Mouse (Mus musculus) urinary bladder, postnatal 4 days (tissue): ENCODE results near the gene Sycp2.

ENCODE experiments used
- DNase-seq, 2 experiments: peaks; one replicate each; pipeline ENCODE4 v3.0.0; 2021 to 2022; ENCODE audit warnings: low spot score in 2 of 2

Gene Sycp2

DNA sequence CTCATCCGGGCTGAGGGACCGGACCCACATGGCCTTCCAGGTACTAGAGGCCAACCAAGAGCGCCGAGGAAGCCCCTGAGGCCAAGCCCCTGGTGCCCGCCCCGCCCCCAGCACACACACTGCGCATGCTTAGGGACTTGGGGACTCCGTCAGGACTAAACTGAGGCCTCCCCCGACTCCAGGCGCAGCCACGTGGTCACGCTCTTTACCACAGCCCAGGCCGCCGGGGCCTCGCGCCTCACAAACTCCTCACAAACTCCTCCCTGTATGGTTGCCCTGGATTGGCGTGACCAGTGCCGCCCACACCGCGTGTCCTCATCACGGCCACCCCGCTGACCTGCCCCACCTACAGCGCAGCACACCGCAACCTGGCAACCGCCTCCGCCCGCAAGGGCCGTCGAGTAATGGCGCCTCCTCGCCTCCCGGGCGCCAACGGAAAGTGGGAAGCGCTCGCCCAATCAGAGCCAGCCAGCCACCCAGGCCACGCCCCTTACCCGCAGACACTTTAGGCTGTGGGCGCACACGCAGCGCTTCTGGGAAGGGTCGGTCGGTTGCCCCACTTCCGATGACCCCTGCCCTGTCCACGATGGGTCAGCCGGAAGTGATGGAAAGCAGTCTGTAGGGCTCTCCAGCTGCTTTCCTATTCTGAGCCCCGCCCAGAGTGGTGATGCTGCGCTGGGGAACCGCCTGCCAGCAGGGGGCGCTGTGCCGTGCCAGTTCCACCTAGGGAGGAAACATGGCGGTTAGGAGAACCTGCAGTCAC lies at the start of gene Sycp2:
Gene Sycp2 (minus strand): TSS at position 633 of the 763 bp plus-strand sequence.
- no peak for DNase-seq

DNA sequence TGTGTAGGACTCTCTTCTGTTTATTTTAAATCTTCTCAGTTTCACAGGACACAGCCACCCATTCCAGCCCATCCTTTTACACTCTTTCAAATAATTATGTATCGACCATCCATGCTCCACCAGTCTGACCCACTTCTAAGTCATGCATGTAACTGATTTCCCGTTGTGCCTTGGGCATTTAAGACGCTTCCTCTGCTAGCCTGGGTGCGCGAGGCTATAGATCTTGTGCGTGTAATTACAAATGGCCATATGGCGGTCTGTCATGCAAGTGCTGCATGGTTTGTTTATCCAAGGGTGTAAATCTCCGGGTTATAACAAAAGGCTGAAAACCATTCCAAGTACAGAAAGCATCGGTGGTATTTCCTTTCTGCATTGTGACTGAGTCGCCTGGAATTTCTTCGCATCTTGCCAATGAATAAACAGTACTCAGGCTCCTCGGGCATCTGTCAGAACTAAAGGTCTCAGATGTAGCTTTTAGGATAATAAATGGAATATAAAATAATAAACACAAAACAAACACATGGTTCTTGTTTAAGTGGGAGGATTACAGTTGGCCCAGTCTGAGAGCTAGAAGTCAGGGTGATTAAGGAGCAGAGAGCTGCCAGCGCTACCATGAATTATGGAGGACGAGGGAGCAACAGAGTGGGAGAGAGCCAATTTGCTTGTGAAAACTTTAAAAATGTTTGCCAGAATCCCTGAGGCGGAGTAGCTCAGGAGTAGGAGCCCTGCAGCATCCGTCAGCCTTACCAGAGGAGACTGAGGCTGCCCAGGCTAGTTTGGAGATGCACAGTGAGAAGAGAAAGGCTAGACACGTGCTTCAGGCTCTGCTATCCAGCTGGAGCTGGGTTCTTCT lies 47.4 kb upstream of the Sycp2 start:
- DNase-seq = peak in 1 of 2 experiments; percentile 19

DNA sequence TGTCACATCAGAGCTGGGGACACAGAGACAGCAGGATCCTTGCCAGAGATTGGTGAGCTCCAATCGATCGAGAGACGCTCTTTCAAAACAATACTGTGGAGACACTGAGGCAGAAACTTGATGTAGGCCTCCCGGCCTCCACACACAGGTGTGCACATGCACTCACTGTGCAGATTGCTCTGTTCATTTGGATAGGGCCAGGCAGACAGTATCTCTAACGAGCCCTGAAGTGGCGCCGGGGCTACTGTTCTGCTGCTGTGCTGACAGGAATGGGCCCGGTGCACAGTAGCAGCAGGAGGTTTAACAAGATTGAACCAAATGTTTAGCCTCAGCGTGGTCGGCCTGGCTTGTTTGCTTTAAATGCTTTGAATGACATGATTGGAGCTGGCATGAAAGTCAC lies 43.5 kb upstream of the Sycp2 start:
- DNase-seq = no peak

DNA sequence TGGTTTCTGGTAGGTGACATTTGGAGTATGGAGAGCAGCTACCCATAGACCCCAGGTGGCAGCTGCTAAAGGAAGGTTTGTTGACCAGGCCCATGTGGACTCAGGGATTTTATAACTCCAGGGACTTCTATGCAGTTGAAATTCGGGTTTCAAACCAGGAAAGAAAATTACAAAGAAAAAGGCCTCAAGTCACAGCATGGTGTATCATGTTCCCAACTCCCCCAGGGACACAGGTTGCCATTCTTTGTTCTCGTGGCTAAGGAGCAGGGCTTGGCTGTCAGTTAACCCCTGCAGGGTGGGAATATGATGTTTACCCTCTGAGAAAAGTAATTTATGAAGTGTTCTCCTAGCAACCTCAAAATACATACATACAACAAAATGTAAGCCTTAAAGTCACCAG lies 42.8 kb upstream of the Sycp2 start:
- DNase-seq = no peak

DNA sequence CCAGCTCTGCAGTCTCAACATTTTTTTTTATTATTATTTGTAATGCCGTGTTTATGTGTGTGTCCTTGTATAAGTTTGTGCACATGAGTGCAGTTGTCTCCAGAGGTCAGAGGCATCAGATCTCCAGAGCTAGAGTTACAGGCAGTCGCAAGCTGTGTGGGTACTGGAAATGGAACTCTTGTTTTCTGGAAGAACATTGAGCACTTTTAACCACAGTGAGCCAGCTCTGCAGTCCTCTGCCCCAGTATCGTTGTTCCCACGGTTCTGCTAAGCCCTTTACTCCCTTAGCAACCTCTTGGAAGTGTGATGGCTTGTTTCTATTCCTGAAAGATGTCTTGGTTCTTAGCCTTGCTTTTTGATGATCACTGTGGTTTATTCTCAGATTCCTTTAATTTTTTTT lies 41.9 kb upstream of the Sycp2 start:
- no peak for DNase-seq

DNA sequence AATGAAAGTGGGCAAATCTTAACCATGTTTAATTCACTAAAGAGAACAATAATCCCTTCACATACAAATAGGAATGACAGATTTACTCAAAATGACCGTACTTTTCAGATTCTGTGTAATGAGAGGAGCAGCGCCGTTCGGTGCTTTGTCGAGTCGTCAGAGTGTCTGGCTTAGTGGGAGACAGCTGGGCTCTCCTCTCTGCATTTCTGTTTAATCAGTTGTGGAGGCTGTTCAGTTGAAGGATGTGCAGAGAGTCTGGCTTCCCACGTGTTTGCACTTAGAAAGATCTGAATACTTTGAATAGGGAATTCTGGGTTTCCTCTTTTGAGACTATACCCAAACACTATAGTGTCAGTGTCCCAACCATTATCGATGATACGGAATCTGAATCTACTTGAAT lies 29.8 kb upstream of the Sycp2 start:
- no peak for DNase-seq

DNA sequence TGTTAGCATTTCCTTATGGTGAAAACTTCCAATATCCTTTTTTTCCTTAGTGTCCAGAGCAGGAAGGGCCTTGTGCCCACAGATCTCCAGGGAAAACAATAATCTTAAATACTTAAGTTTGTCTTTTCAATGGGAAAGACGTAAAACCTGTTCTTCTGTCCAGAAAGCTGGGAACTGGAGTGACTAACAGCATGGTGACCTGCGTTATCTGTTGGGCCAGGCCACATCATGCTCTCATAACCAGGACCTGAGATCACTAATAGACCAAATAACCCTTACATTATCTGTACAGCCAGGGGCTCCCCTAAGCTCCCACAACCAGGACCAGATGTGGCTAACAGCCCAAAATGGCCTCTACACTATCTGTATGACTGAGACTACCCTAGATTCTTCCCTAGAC lies 26.4 kb upstream of the Sycp2 start:
- DNase-seq = no peak

DNA sequence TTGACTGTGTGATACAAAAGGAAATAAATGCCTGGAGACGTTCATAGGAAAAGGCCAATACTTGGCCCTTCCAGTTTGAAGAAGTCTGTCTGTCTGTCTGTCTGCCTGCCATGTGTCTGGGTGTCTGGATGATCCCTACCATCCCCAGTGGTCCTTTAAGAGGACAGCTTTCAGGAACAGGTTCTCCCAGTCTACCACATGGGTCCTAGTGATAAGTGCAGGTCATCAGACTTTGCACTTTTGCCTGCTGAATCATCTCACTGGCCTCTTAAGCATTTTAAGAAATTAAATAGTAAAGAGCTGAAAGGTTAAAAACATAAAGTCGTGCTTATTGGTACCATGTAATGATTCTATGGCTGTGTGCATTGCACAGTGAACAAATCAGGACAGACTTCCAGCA lies 26.0 kb upstream of the Sycp2 start:
- DNase-seq = no peak

DNA sequence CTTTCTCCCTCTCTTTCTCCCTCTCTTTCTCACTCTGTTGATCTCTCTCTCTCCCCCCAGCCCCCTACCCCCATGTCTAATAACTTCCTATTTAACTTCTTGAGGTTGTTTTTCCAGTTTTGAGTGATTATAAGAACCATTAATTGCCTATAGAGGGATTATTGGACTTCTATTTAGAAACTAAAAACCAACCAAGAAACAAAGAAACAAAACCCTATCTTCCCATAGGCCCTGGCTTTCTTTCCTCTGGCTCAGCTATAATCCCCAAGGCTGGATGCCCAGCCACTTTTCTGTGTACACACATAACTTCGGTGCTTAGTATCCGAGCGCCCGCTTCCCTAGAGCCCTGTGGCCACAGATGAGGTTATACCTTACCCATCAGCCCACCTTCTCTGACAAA lies 22.7 kb upstream of the Sycp2 start, which contains the start of gene Cdh26:
Gene Cdh26 (plus strand): TSS at position 301 of the 400 bp plus-strand sequence.
- DNase-seq = no peak

DNA sequence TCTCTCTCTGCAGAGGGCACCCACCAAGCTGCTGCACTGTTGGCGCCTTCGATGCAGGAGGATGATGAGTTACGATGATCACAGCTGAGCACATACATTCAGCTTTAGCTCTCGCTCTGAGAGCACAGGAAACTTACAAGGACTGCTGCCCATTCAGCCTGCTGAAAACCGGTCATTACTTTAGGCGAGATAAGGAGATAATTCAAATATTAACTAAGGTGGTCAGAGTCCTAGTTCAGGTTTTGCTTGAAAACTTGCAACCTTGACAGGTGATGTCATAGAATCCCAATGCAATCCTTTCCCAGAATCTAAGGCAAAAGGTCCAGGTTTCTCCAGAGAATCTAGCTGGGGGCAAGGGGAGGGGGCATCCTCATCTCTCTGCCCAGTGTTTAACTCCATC lies 21.9 kb upstream of the Sycp2 start:
- no peak for DNase-seq

DNA sequence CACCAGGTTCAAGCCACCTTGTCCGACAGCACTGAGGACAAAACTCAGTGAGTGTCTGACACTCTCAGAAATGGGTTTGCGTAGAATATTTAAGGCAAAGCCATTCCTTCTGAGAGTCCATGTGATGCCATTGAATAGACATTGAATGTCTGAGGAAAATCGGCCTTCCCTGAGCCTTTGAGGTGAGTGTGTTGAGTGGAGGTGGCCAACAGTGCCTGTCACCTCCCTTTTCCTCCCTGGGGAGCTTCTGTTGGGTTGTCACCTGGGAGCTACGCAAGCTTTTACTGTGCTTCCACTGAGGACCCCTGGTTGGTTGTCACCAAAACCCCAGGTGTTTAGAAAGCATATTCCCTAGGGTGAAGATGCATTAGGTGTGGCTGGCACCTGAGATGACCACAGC lies 21.2 kb upstream of the Sycp2 start:
- peak in 1 of 2 experiments; percentile 28 for DNase-seq

DNA sequence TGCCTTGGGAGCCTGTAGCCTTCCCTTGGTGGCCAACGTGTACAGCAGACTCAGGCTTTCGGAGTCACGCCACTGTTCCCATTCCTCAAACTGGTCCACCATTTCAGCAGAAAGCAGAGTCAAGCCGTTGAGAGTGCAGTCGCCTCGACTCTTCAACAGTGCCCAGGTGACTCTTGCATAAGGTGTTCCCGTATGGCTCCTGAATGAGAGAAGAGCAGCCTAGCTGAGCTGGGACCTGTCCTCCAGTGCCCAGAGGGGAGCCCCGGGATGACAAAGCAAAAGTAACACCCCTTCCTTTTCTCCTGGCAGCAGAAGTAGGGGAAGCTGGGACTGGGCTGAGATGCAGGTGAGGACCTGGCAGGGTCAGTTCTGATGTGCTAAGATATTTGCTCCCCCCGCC lies 20.7 kb upstream of the Sycp2 start:
- DNase-seq = peak in 1 of 2 experiments; percentile 46

DNA sequence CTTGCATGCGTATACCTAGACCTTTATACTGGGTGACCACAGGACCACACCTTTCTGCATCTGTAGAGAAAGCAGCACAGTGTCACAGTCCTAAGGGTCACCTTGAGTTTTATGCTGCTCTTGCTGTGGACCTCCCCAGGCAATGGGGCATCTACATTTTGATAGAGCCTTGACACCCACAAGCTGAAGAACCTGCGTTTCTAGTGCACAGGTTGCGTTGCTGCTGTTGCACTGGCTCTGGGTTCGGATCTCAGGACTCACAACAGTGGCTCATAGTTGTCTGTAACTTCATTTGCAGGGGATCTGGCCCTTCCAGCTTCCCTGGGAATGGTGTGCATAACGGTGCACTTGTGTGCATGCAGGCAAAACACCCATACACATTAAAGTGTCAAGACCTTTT lies 19.7 kb upstream of the Sycp2 start:
- DNase-seq = no peak

DNA sequence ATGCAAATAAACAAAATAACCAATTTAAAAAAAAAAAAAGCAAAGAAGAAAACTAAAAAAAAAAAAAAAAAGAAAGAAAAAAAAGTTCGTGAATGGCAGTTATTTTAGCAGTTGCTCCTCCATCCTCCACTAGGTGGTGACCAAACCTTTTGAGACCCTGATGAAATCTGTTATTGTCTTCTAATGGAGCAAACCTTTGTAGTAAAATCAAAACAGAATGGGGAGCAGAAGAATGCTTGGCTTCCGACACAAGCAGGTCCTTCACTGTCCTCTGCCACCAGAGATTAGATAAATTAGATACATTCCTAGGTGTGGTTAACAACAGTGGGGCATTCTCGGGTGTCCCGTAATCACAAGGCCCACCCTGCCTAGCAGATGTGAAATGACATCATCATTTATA lies 18.7 kb upstream of the Sycp2 start:
- peak in 1 of 2 experiments; percentile 11 for DNase-seq

DNA sequence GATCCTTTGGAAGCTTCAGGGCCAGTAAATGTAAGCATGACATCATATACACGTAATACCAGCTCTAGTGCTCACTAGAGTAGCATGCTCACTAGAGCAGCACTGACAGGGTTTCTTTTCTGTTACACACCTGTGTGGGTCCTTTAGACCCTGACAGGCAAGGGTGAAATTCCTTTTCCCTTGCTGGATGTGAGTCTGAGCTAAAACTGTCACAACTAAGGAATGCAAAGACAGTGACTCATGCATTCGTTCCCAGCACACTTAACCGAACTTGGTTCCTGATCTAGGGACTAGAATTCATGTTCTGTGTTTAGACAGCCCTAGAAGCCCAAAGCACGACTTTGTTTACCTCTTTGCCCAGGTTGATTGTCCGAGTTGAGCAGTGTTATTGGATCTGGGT lies 15.7 kb upstream of the Sycp2 start:
- DNase-seq = peak in 1 of 2 experiments; percentile 2

DNA sequence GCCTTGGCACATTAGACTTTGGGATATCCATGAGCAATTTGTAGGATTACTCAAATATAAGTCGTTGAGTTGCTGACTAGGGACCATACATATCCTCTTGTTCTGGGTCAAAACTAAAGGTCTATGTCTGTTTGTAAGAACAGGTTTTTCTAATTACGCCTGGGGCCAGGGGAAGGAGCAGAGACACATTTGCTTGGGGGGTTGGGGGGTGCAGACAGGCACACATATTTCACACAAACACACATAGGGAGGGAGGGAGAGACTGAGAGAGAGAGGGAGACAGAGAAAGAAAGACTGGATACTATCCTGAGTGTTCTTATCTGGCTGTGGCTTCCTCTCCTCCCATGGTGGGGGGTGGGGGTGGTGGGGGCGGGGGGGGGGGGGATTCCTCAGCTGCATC lies 14.7 kb upstream of the Sycp2 start:
- no peak for DNase-seq

DNA sequence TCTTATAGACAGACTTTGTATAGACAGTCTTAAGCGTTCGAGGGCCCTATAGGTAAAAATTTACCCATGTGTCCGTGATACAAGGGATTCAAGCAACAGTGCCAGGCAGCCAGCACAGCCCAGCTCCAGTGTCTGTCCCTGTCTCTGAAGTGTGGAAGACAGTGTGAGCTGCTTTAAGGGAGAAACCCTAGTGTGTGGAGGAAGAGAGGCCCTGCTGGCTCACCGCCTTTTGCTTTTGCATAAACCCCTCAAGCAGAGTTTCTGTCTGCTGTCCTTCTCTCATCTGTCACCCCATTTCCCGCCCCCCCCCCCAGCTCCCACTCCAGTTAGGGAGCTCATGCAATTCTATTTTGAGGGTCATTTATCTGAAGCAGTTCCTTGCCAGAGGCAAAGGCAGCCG lies 14.1 kb upstream of the Sycp2 start:
- peak; percentile 10 to 45 for DNase-seq

DNA sequence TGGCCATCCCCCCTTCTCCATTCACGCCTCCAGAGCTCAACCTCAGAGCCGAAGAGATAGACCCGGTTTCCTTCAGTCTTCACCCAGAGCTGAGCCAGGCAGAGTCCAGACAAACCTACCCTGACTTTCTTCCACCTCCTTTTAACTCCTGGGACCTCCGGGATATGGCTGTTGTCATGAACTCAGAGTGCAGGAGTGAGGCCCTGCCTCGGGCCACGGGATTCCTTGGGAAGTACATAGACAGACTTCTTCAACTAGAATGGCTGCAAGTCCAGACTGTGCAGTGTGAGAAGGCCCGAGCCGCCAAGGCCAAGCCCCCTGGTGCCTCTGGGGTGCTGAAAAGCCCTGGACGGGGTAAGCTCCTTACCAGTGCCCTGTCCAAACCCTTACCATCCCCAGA lies 13.1 kb upstream of the Sycp2 start:
- peak; percentile 12 to 52 for DNase-seq

DNA sequence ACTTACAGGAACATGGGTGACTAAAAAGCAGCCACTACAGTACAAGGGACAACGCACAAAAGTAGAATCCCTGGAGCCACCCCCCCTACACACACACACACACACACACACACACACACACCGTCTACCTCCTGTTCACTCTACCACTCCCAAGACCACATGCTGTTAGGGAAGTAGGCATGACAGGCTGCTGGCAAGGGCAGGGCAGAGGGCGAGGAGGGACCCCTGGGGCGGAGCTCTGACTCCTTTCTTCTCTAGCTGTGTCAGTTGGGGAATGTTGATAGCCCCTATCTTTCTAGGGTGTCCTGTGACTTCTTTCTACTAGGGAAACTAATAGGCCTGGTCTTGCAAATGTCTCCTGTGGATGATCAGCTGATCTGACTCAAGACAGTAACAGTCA lies 9.5 kb upstream of the Sycp2 start:
- peak in 1 of 2 experiments; percentile 12 for DNase-seq

DNA sequence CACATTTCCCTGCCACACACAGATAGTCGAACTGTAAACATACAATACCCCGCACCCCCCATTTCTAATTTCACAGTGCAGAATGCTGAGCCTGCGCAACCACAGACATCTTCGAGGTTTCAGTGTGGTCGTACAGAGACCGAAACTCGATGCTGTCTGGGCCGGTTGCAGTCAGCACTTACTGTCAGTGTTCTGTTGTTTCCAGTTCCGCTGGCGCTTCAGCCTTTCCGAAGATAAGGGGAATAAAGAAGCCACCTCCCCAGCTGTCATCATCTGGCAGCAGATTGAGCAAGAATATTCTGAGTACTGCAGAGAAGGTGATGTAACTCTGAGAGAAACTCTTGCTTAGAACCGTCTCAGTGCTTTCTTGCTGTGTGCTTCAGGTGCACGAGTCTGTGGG lies 8.9 kb upstream of the Sycp2 start:
- DNase-seq = peak in 1 of 2 experiments; percentile 18

DNA sequence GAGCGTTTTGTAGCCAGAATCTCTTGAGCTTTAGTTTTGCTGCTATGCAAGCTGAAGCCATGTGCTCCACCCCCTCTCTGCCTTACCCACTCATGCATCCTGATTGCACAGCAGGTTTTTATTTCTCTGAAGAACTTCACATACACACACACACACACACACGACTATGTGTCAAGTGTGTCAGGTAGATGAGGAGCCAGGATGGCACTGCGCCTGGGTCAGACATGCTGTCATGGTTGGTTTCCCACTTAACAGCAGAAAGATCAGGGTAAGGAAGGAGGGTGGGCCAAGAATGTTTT lies 7.6 kb upstream of the Sycp2 start:
- DNase-seq = peak in 1 of 2 experiments; percentile 43

DNA sequence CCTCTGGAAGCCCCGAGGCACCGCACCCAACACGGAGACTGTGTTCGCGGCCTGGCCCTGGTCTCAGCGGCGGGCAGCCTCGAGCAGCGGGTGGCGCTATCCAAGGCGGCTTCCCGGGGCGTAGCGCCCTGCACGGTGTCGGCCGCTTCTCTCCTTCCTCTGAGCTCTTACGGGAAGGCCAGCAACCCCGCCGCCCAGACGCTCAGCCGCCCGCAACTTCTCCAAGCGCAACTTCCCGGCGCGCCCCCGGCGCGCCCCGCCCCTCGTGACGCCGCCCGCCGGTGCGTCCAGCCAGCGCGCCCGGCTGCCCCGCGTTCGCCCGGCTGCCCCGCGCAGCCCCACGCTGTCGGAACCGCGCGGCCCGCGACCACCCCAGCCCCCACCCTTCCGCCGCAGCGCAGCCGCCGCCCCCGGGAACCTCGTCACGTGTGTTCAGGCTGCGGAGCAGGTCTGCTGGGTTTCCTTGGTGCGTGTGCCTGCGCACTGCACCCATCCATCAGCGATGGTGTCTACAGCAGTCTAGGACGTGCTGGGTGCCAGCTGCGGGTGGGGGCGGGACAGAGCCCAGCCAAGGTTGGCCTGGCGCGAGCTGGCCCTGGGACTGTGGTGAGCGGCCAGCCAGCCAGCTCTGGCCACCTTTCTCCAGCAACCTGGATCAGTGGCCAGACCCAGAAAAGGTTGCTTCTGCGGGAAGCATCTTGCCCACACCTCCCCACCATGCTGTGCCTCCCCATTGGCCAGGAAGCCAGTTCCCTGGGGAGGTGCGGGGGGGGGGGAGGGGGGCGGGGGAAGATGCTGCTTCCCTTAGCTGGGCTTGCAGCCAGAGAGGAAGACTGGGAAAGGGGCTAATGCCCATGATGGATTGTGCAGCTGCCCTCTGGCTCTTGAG lies 7.0 kb upstream of the Sycp2 start, which contains the start of the genes Ppp1r3d and Fam217b:
Gene Ppp1r3d (minus strand): TSS at position 212 of the 889 bp plus-strand sequence.
Gene Fam217b (plus strand): TSS at position 264 of the 889 bp plus-strand sequence.
- peak in 1 of 2 experiments; percentile 31 for DNase-seq
